Mouse (Mus musculus) heart, embryonic 15.5 days (tissue): ENCODE results near the gene Atp11a. TPM values are rescaled to one million over a fixed set of nuclear protein-coding genes. Genes with fewer than 3 reads are reported as not detected.

Source experiments
- ATAC-seq: fragments of 200-750 bp; cut with Nextera tagmentation; replicated peaks from 2 replicates; pipeline ENCODE4 v1.8.0; 2017; ENCODE audit warnings: low read depth, moderate TSS enrichment; ENCODE audit not compliant: insufficient number of reproducible peaks, insufficient read depth, low FRiP score
- H3K27ac ChIP-seq: fragments of 300-500 bp; sonication (generic); 2 replicates; pipeline ENCODE4 v1.5.1; 2015; ENCODE audit warnings: mild to moderate bottlenecking, inconsistent platforms
- H3K27me3 ChIP-seq: fragments of 300-500 bp; sonication (generic); 2 replicates; pipeline ENCODE4 v1.6.1; 2015; ENCODE audit warnings: inconsistent platforms
- H3K36me3 ChIP-seq: fragments of 300-500 bp; sonication (generic); 2 replicates; pipeline ENCODE4 v1.6.1; 2015; ENCODE audit warnings: mild to moderate bottlenecking, inconsistent platforms
- H3K4me1 ChIP-seq: fragments of 300-500 bp; sonication (generic); replicated peaks from 2 replicates; pipeline ENCODE4 v1.6.1; 2015; ENCODE audit warnings: inconsistent platforms
- H3K4me2 ChIP-seq: fragments of 300-500 bp; sonication (generic); 2 replicates; pipeline ENCODE4 v1.6.1; 2015; ENCODE audit warnings: inconsistent platforms, mild to moderate bottlenecking, moderate library complexity
- H3K4me3 ChIP-seq: fragments of 300-500 bp; sonication (generic); 2 replicates; pipeline ENCODE4 v1.5.1; 2015; ENCODE audit warnings: mild to moderate bottlenecking, inconsistent platforms
- H3K9ac ChIP-seq: fragments of 300-500 bp; sonication (generic); 2 replicates; pipeline ENCODE4 v1.6.1; 2015; ENCODE audit warnings: mild to moderate bottlenecking, inconsistent platforms
- H3K9me3 ChIP-seq: fragments of 300-500 bp; sonication (generic); replicated peaks from 2 replicates; pipeline ENCODE4 v1.6.1; 2016; ENCODE audit warnings: inconsistent platforms
- WGBS: fragments of 180-500 bp; shearing (Covaris S2); methylation state at CpG from one replicate; pipeline ENCODE4 v1.1.7; 2015; ENCODE audit warnings: mixed read lengths; 5-methylcytosine and 5-hydroxymethylcytosine counted together
- polyA plus RNA-seq: library from polyadenylated mRNA; unstranded; fragments of >200 nt; fragmentation: Nextera tagmentation; extraction: Ambion mirVana; gene quantifications from 2 replicates; pipeline ENCODE4 v1.2.1, GENCODE M21; 2015

Atp11a gene
- polyA plus RNA-seq, 1 experiment from 2014 or later = 14.1 TPM

DNA sequence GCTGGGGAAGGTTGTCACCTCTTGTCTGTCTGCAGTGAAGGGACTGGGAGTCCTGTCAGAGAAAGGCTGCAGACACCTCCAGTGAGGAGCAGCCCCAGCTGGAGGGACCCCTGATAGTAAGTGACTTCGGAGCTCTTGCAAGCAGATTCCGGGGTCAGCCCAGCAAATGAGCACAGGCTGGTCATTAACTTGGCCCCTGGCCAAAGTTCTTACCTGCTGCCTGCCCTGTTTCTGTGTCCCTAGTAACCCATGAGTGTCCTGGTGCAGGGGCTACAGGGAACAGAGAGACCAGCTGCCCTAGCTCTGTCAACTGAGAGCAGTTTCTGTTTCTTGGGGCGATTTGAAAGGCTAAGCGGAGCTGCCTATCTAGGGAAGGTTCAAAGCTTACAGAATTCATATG is 17.1 kb downstream of the Atp11a start:
- ATAC-seq = no peak
- Histone ChIP-seq H3K27me3 (no peaks in the 10 kb centered on the region), H3K9ac (peak overlapping the region; percentile 23; the same call in 1 of the 2 replicates), H3K36me3 (no peaks in the 10 kb centered on the region), H3K9me3 (no peaks in the 10 kb centered on the region), H3K4me3 (no peak overlapping the region), H3K27ac (peak overlapping the region; percentile 86), H3K4me1 (peaks cover 61% of the 10 kb centered on the region), H3K4me2 (no peak overlapping the region)
- 54% methylated on average over 4 of the region's 4 CpGs for WGBS

DNA sequence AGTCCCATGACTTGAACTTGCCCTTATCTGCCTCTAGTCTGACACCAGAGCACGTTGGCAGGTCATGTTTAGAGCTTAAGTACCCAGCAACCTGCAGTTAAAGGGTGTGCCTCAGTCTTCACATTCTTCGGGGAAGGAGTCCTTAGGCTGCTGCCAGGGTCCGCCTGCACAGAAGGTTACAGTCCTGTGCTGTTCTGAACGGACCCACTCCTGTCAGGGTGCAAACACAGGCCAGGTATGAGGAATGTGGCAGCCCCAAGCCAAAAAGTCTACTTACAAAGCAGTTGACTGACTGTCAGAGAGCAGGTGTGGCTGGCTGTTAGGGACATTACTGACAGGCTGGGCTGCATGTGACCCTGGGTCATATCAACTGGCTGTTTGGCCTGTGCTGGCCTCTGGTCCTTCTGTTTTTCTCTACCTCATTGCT is 18.1 kb downstream of the Atp11a start:
- H3K9me3 ChIP-seq = no peaks in the 10 kb centered on the region
- no peaks in the 10 kb centered on the region for H3K27me3 ChIP-seq
- peak overlapping the region; percentile 34 for H3K4me2 ChIP-seq
- H3K4me3 ChIP-seq = no peak overlapping the region
- peaks cover 68% of the 10 kb centered on the region for H3K4me1 ChIP-seq
- H3K36me3 ChIP-seq = no peaks in the 10 kb centered on the region
- peak overlapping the region; percentile 86 for H3K27ac ChIP-seq
- ATAC-seq = peak; percentile 48; the same call in 1 of the 2 replicates
- WGBS = 37% methylated on average over 4 of the region's 4 CpGs
- 0 out of 2 replicates have a peak overlapping the region, but pooled peaks have one; percentile 13 for H3K9ac ChIP-seq

DNA sequence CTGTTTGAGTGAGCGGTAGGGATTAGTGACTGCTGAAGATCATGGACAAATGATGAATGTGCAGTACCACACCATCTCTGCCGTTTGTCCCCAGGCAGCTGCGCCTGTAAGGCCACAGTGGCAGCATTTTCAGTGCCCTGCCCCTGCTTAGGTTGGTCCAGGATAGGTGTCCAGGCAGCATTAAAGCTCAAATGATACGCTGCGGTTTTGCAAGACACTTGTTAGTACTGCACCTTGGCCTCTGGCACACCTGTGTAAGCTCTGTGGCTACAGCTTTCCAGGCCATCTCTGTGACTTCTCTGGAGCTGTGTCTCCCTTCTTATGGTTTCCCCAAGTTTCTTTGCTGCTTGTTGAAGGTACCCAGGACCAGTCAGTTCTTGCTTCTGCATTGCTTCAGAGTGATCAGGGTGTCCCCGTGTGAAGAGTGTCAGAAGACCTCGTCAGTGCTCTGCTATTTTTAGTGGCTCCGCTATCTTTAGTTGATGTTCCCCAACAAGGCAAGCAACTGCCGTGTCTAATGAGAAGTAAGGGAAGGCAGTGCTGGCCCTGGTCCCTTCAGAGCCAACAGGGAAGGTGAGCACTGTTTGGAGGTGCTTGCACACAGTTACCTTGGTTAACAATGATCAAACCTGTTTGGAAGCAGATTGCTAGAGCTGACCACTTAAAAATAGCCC is 18.6 kb downstream of the Atp11a start:
- H3K4me3 ChIP-seq = no peak overlapping the region
- H3K36me3 ChIP-seq = no peaks in the 10 kb centered on the region
- H3K27me3 ChIP-seq = no peaks in the 10 kb centered on the region
- H3K9me3 ChIP-seq = no peaks in the 10 kb centered on the region
- H3K27ac ChIP-seq = peak overlapping the region; percentile 86
- H3K4me1 ChIP-seq = peaks cover 70% of the 10 kb centered on the region
- H3K4me2 ChIP-seq = peak overlapping the region; percentile 34
- 0 out of 2 replicates have a peak overlapping the region, but pooled peaks have one; percentile 13 for H3K9ac ChIP-seq
- WGBS = 53% methylated on average over 9 of the region's 9 CpGs
- peak; percentile 67 for ATAC-seq

DNA sequence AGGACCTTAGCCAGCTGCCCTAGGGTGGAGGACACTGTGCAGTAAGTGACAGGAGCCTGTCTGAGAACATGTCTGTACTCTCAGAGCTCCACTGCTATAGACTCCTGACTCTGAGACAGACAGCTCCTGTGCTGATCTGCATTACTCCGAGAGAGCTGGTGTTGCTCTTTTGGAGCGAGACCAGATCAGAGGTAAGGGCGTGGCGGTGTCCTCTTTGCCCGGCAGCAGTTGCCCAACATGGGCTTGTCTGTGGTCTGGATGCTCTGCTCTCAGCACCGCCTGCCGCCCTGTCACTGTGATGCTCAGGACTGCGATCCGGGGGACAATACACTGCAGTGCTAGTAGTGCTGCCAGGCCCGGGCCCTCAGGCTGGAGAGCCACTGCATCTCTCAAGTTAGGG is 19.4 kb downstream of the Atp11a start:
- Histone ChIP-seq H3K9ac (0 out of 2 replicates have a peak overlapping the region, but pooled peaks have one; percentile 6), H3K27ac (peak overlapping the region; percentile 86)
- 51% methylated on average over 10 of the region's 10 CpGs for WGBS

DNA sequence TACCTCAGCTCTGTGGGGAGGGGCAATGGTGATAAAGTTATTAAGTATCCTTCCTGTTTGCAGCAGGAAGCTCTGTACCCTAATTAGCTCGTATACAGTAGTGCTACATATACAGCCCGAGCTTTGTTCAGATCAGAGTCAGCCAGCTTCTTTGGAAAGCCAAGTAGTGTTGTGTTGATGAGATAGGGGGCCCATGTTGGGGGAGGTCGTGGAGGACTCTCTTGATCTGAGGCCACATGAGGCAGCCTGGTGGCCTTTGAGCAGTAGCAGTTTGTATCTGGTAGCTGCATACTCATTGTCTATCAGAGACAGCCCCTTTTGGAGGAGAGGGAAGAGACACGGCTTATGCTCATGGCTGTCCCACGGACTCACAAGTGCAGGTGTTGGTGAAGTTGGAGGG is 20.4 kb downstream of the Atp11a start:
- Histone ChIP-seq H3K9ac (no peak overlapping the region), H3K27me3 (no peaks in the 10 kb centered on the region), H3K9me3 (no peaks in the 10 kb centered on the region), H3K4me1 (peaks cover 69% of the 10 kb centered on the region), H3K4me3 (no peak overlapping the region), H3K27ac (peak overlapping the region; percentile 86; the same call in 1 of the 2 replicates), H3K4me2 (no peak overlapping the region), H3K36me3 (no peaks in the 10 kb centered on the region)
- WGBS = 48% methylated on average over 5 of the region's 5 CpGs
- ATAC-seq = no peak

More for the DNA sequence above, 19.4 kb downstream of the Atp11a start:
- Histone ChIP-seq H3K9me3 (no peaks in the 10 kb centered on the region), H3K4me3 (no peak overlapping the region), H3K36me3 (no peaks in the 10 kb centered on the region), H3K4me1 (peaks cover 70% of the 10 kb centered on the region), H3K4me2 (peak overlapping the region; percentile 34), H3K27me3 (no peaks in the 10 kb centered on the region)
- no peak for ATAC-seq

DNA sequence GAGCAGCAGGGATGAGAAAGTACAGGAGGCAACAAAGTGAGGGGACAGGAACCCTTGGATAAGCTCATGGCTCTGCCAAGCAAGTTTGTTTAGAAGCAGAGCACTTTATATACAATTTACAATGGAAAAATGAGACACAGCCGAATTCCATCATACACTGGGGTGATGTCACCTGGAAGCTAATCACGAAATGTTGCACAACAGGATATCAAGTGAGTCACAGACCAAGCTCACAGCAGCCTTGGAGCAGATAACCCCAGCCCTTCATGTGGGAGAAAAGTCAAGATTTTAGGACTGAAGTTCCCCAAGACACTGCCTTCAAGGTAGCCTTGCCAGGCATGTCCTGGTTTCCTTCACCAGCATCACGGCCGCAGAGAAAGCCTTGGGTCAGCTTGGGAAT is 22.7 kb downstream of the Atp11a start:
- 61% methylated on average over 4 of the region's 4 CpGs for WGBS
- Histone ChIP-seq H3K4me1 (peaks cover 65% of the 10 kb centered on the region), H3K27me3 (no peaks in the 10 kb centered on the region), H3K36me3 (no peaks in the 10 kb centered on the region), H3K9me3 (no peaks in the 10 kb centered on the region), H3K4me2 (no peak overlapping the region), H3K9ac (no peak overlapping the region), H3K27ac (0 out of 2 replicates have a peak overlapping the region, but pooled peaks have one; percentile 12), H3K4me3 (no peak overlapping the region)
- ATAC-seq = no peak

DNA sequence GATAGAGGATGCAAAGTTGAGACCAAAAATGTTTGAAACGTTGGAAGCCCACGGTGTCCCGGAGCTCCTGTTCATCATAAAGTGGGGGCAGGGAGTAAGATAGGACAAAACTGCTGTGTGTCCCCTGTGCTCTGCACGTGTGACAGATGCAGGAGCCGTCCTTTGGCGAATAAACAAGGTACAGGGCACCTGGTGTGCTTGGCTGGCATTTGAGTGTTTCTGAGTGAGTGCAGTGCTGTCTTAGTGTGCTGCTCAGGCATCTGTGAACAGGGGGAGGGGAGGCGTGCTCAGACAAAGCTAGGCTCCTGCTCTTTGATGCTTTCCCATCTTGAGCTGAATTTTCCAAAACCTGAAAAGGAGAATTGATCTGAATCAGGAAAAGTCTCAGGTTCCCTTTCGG is 28.7 kb downstream of the Atp11a start:
- Histone ChIP-seq H3K4me1 (peaks cover 50% of the 10 kb centered on the region), H3K9ac (no peak overlapping the region), H3K27ac (no peak overlapping the region), H3K4me2 (no peak overlapping the region), H3K9me3 (no peaks in the 10 kb centered on the region), H3K4me3 (no peak overlapping the region), H3K36me3 (no peaks in the 10 kb centered on the region), H3K27me3 (no peaks in the 10 kb centered on the region)
- 70% methylated on average over 8 of the region's 8 CpGs for WGBS
- no peak for ATAC-seq

DNA sequence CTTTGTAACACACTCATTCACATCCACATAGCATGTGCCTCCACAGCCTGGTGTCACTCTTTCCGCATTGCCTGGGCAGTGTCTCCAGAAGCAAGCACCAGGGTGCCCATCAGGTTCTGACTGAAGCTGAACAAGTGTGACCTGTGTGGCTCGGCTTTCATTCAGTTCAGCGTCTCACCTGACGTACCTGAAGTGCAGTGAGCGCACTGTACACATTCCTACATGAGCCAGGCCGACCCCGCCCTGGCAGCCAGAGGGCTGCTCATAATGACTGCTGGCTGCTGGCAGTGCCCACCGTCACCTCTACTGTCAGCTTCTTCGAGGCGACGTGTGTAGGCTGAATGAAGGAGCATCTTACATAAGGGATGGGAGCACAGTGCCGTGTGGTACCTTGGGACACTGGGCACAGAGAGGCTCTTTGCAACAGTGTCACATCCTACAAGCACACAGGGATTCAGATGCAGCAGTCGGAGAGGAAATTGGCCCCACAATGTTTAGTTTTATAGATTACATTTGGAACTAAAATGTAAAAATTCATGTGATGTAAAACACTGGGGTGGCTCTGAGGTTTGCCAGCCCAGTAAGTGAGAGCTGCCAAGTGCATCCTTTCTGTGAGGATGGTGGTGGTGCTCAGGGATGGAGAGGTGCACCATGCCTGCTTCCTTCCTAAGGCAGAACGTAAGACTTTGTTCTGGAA is 29.6 kb downstream of the Atp11a start:
- H3K27ac ChIP-seq = no peak overlapping the region
- H3K4me1 ChIP-seq = peaks cover 44% of the 10 kb centered on the region
- no peak overlapping the region for H3K4me3 ChIP-seq
- WGBS = 84% methylated on average over 14 of the region's 14 CpGs
- no peak for ATAC-seq
- no peaks in the 10 kb centered on the region for H3K9me3 ChIP-seq
- no peaks in the 10 kb centered on the region for H3K36me3 ChIP-seq
- H3K9ac ChIP-seq = no peak overlapping the region
- no peaks in the 10 kb centered on the region for H3K27me3 ChIP-seq
- H3K4me2 ChIP-seq = no peak overlapping the region

DNA sequence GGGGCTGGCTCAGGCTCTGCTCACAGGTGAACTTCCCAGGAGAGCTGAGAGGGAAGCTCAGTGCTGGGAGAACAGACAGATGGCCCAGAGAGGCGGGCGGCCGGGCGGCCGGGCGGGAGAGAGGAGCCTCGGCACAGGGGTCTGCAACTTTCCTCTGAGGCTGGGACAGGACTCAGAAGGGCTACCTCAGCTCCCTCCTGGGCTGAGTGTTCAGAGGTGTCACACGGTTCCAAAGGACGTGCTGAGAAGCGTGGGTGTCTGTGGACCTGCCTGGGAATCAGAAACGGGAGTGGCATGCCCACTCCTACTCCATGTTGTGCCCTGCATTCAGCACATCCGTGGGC is 30.1 kb downstream of the Atp11a start:
- Histone ChIP-seq H3K9ac (no peak overlapping the region), H3K27me3 (no peaks in the 10 kb centered on the region), H3K4me3 (no peak overlapping the region), H3K4me2 (no peak overlapping the region), H3K4me1 (peaks cover 41% of the 10 kb centered on the region), H3K9me3 (no peaks in the 10 kb centered on the region), H3K36me3 (no peaks in the 10 kb centered on the region), H3K27ac (no peak overlapping the region)
- no peak for ATAC-seq
- 88% methylated on average over 12 of the region's 12 CpGs for WGBS

DNA sequence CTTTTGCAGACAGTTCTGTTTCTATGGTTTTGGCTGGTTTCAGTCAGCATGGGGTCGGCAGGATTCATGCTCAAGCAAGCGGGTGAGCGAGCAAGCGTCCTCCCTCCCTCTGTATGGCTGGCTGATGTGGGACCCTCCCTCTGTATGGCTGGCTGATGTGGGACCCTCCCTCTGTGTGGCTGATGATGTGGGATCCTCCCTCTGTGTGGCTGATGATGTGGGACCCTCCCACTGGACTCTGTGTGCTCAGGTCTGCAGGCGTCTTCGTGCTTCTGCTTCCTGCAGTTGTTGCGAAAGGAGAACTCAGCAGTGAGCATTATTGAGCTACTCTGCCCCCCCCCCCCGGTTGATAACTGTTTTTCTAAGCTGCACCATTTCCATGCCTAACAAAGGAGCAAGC is 30.6 kb downstream of the Atp11a start:
- no peaks in the 10 kb centered on the region for H3K9me3 ChIP-seq
- H3K4me2 ChIP-seq = no peak overlapping the region
- no peaks in the 10 kb centered on the region for H3K36me3 ChIP-seq
- H3K27me3 ChIP-seq = no peaks in the 10 kb centered on the region
- H3K27ac ChIP-seq = no peak overlapping the region
- ATAC-seq = no peak
- no peak overlapping the region for H3K9ac ChIP-seq
- H3K4me3 ChIP-seq = no peak overlapping the region
- 67% methylated on average over 8 of the region's 8 CpGs for WGBS
- H3K4me1 ChIP-seq = peaks cover 36% of the 10 kb centered on the region

DNA sequence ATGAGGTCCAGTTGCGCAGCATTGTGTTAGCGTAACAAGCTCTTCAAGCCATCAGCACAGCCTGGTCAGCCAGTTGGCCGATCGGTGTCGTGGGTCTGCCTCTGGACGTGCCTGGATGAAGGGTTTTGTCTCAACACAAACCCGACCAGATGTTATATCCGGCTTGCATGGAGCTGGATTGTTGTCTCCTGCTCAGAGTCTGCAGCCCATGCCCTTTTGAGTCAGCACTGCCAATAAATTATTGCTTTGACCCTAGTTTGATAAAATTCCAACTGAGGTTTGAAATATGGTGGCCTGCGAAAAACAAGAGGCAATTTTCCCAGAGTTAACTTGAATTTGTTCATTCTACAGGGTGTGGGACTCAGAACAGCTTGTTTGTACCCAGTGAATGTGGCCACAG is 31.9 kb downstream of the Atp11a start:
- 79% methylated on average over 9 of the region's 9 CpGs for WGBS
- Histone ChIP-seq H3K9me3 (no peaks in the 10 kb centered on the region), H3K4me3 (no peak overlapping the region), H3K4me2 (no peak overlapping the region), H3K4me1 (peaks cover 30% of the 10 kb centered on the region), H3K9ac (no peak overlapping the region), H3K27me3 (no peaks in the 10 kb centered on the region), H3K36me3 (no peaks in the 10 kb centered on the region), H3K27ac (no peak overlapping the region)
- no peak for ATAC-seq
